Mouse (Mus musculus): ENCODE results near the gene Ubxn11. TPM values are rescaled to one million over a fixed set of nuclear protein-coding genes. Genes with fewer than 3 reads are reported as not detected.

The Ubxn11 gene
- polyA plus RNA-seq, 1 experiment, result 457 TPM

- TF ChIP-seq POLR2A (IDR thresholded peaks at IDR 0.05; ENCODE audit: control insufficient read depth, low read depth, low read length), result 0 out of 2 replicates have a peak, but pooled peaks have one; percentile 5
- no peak for TF ChIP-seq CTCF (IDR thresholded peaks at IDR 0.05; ENCODE audit: control insufficient read depth, insufficient read depth, insufficient replicate concordance, low read depth, low read length)
- Histone ChIP-seq H3K27me3 (ENCODE audit: control insufficient read depth, insufficient read depth, low read length) (no peaks in the 10 kb centered on the region), H3K4me3 (ENCODE audit: control insufficient read depth, low read depth, low read length) (no peak overlapping the region), H3K4me1 (ENCODE audit: control insufficient read depth, insufficient read depth, low read length) (peaks cover 6% of the 10 kb centered on the region), H3K27ac (ENCODE audit: control insufficient read depth, insufficient read depth, low read depth, low read length) (no peak overlapping the region), H3K36me3 (ENCODE audit: control insufficient read depth, insufficient read depth, low read length) (no peaks in the 10 kb centered on the region; the same call in 1 of the 2 replicates)
Observed at GRCm38 (mm10) chr4:134113356-134113994, 11.1 kb downstream of the Ubxn11 start.

DNA sequence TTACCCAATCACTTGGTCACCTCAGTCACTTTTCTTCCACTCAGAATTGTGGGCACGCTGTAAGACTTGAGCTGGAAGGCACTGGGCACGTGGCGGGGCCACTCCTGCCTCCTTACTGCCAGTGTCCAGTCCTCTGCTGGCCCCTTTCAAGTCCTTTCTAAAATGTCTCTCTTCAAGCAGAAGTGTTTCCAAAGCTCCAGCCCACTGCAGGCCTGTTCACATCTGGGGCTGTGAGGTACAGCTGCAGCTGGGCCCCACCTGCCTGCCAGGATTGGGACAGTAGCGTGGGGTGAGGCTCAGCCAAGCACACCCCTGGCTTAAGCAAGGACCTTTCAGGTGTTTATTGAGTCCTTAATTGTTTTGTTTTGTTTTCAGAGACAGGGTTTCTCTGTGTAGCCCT, 11.7 kb downstream of the Ubxn11 start:
- H3K4me3 ChIP-seq (ENCODE audit: control insufficient read depth, low read depth, low read length), result no peak overlapping the region
- peaks cover 6% of the 10 kb centered on the region for H3K4me1 ChIP-seq (ENCODE audit: control insufficient read depth, insufficient read depth, low read length)
- no peaks in the 10 kb centered on the region for H3K27me3 ChIP-seq (ENCODE audit: control insufficient read depth, insufficient read depth, low read length)
- TF ChIP-seq CTCF (IDR thresholded peaks at IDR 0.05; ENCODE audit: control insufficient read depth, insufficient read depth, insufficient replicate concordance, low read depth, low read length) (no peak), POLR2A (IDR thresholded peaks at IDR 0.05; ENCODE audit: control insufficient read depth, low read depth, low read length) (no peak)
- H3K36me3 ChIP-seq (ENCODE audit: control insufficient read depth, insufficient read depth, low read length), result no peaks in the 10 kb centered on the region; the same call in 1 of the 2 replicates
- no peak overlapping the region for H3K27ac ChIP-seq (ENCODE audit: control insufficient read depth, insufficient read depth, low read depth, low read length)

DNA sequence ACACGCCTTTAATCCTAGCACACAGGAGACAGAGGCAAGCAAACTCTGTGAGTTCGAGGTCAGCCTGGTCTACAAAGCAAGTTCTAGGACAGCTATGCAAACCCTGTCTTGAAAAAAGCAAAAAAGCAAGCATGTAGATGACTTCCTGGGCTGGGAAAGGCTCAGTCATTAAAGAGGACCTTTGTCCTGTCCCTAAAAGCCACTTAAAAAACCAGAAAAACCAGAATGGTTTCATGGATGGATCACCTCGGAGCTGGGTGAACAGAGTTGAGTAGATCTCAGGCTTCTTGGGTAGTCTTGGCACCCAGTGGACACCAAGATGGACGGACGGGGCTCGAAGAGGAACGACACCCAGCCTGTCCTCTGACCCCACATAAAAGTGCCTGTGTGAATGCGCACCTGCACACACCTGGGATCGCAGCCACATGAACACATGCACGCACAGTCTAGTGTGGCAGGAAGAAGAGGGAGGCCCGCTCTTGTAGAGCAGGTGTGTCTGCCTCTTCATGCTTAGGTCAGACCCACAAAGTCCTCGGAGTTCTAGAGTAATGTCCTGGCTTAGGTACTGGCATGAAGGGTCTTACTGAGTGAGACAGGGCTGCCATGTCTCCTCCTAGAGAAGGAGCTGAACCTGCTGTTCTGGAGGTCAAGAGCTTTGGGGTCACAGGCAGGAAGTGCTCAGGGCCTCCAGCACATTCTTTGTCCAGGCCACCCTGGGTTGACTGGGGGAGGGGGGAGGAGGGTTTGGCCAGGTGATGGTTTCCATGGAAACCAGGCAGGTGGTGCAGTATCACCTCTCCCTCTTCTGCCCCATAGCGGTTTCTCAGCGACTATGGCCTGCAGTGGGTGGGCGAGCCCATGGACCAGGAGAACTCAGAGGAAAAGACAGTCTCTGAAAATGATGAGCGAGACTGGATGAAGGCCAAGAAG, 13.1 kb downstream of the Ubxn11 start:
- TF ChIP-seq CTCF (IDR thresholded peaks at IDR 0.05; ENCODE audit: control insufficient read depth, insufficient read depth, insufficient replicate concordance, low read depth, low read length) (no peak), POLR2A (IDR thresholded peaks at IDR 0.05; ENCODE audit: control insufficient read depth, low read depth, low read length) (no peak)
- H3K27ac ChIP-seq (ENCODE audit: control insufficient read depth, insufficient read depth, low read depth, low read length), result no peak overlapping the region
- peaks cover 6% of the 10 kb centered on the region for H3K4me1 ChIP-seq (ENCODE audit: control insufficient read depth, insufficient read depth, low read length)
- H3K27me3 ChIP-seq (ENCODE audit: control insufficient read depth, insufficient read depth, low read length), result no peaks in the 10 kb centered on the region
- H3K36me3 ChIP-seq (ENCODE audit: control insufficient read depth, insufficient read depth, low read length), result no peaks in the 10 kb centered on the region
- no peak overlapping the region for H3K4me3 ChIP-seq (ENCODE audit: control insufficient read depth, low read depth, low read length)

DNA sequence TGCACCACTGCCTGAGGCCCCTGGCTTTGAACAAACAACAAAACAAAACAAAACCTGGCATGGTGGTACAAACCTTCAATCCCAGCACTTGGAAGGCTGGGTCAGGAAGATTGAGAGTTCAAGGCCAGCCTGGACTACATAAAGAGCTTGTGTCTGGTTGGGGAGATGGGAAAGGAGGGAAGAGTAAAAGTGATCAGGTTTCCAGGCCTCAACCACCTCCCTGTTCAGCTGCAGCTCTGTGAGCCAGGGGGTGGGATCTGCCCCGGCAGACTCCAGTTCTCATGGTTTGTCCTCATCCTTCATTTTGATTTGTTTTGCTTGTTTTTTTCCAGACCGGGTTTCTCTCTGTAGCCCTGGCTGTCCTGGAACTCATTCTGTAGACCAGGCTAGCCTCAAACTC, 14.1 kb downstream of the Ubxn11 start:
- Histone ChIP-seq H3K36me3 (ENCODE audit: control insufficient read depth, insufficient read depth, low read length) (no peaks in the 10 kb centered on the region), H3K4me3 (ENCODE audit: control insufficient read depth, low read depth, low read length) (no peak overlapping the region), H3K27me3 (ENCODE audit: control insufficient read depth, insufficient read depth, low read length) (no peaks in the 10 kb centered on the region), H3K4me1 (ENCODE audit: control insufficient read depth, insufficient read depth, low read length) (peaks cover 6% of the 10 kb centered on the region), H3K27ac (ENCODE audit: control insufficient read depth, insufficient read depth, low read depth, low read length) (no peak overlapping the region)
- TF ChIP-seq CTCF (IDR thresholded peaks at IDR 0.05; ENCODE audit: control insufficient read depth, insufficient read depth, insufficient replicate concordance, low read depth, low read length) (no peak), POLR2A (IDR thresholded peaks at IDR 0.05; ENCODE audit: control insufficient read depth, low read depth, low read length) (no peak)

DNA sequence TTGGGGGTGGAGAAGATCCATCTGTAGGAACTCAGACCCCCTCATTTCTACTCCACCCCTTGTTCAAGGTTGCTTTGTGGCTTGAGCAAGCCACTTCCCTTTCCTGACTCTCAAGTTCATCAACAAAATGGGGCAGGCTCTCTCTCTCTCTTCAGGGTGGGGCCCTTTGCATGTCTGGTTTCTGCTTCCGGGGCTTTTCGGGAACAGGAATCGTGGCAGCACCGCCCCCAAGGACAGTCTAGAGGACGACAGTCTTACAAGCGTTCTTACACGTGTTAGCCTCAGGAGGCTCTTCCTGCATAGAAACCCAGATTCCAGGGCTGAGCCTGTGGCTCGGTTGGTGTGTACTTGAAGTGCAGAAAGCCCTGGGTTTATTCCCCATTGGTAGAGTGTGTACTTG, 14.6 kb downstream of the Ubxn11 start:
- no peak overlapping the region for H3K4me3 ChIP-seq (ENCODE audit: control insufficient read depth, low read depth, low read length)
- no peaks in the 10 kb centered on the region for H3K27me3 ChIP-seq (ENCODE audit: control insufficient read depth, insufficient read depth, low read length)
- TF ChIP-seq CTCF (IDR thresholded peaks at IDR 0.05; ENCODE audit: control insufficient read depth, insufficient read depth, insufficient replicate concordance, low read depth, low read length) (no peak), POLR2A (IDR thresholded peaks at IDR 0.05; ENCODE audit: control insufficient read depth, low read depth, low read length) (no peak)
- H3K4me1 ChIP-seq (ENCODE audit: control insufficient read depth, insufficient read depth, low read length), result peaks cover 6% of the 10 kb centered on the region
- H3K36me3 ChIP-seq (ENCODE audit: control insufficient read depth, insufficient read depth, low read length), result no peaks in the 10 kb centered on the region
- no peak overlapping the region for H3K27ac ChIP-seq (ENCODE audit: control insufficient read depth, insufficient read depth, low read depth, low read length)

DNA sequence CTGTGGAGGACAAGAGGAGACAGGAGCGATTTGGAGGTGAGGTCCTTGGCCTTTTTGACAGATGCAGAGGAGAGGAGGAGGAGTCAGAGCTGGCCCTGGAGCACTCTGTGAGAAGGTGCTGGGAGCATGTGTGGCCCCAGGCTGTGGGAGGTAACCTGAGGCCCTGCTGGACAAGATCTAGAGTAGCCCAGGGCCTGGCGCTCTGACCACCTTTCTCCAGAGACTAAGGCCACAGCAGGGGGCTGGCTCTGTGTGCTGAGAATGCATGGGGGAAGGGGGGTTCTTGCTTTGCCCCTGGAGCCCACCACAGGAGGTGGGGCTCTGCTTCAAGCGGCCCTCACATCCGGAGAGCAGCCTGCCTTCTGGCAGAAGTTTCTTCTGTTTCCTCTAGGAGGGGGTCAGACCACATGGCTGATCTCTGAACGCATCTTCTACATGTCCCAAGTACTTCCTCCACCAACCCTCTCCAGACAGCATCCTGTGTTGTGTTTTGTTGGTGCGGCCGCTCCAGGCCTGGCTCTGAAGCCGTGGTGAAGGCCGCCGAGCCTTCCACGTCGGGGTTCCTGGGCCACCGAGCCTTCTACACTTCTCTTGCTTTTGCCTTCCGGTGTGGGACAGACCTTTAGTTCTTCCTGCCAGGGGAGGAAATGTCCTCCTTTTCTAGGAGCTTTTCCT, 15.9 kb downstream of the Ubxn11 start:
- peaks cover 3% of the 10 kb centered on the region for H3K4me1 ChIP-seq (ENCODE audit: control insufficient read depth, insufficient read depth, low read length)
- no peak overlapping the region for H3K27ac ChIP-seq (ENCODE audit: control insufficient read depth, insufficient read depth, low read depth, low read length)
- H3K4me3 ChIP-seq (ENCODE audit: control insufficient read depth, low read depth, low read length), result no peak overlapping the region
- no peaks in the 10 kb centered on the region for H3K27me3 ChIP-seq (ENCODE audit: control insufficient read depth, insufficient read depth, low read length)
- no peak for TF ChIP-seq POLR2A (IDR thresholded peaks at IDR 0.05; ENCODE audit: control insufficient read depth, low read depth, low read length)
- TF ChIP-seq CTCF (IDR thresholded peaks at IDR 0.05; ENCODE audit: control insufficient read depth, insufficient read depth, insufficient replicate concordance, low read depth, low read length), result no peak
- no peaks in the 10 kb centered on the region for H3K36me3 ChIP-seq (ENCODE audit: control insufficient read depth, insufficient read depth, low read length)

- H3K36me3 ChIP-seq (ENCODE audit: control insufficient read depth, insufficient read depth, low read length), result no peaks in the 10 kb centered on the region
- TF ChIP-seq CTCF (IDR thresholded peaks at IDR 0.05; ENCODE audit: control insufficient read depth, insufficient read depth, insufficient replicate concordance, low read depth, low read length) (no peak), POLR2A (IDR thresholded peaks at IDR 0.05; ENCODE audit: control insufficient read depth, low read depth, low read length) (no peak)
- H3K27me3 ChIP-seq (ENCODE audit: control insufficient read depth, insufficient read depth, low read length), result no peaks in the 10 kb centered on the region
- no peaks in the 10 kb centered on the region; the same call in none of the 2 replicates for H3K4me1 ChIP-seq (ENCODE audit: control insufficient read depth, insufficient read depth, low read length)
- no peak overlapping the region for H3K27ac ChIP-seq (ENCODE audit: control insufficient read depth, insufficient read depth, low read depth, low read length)
- H3K4me3 ChIP-seq (ENCODE audit: control insufficient read depth, low read depth, low read length), result no peak overlapping the region
Observed at GRCm38 (mm10) chr4:134119042-134119441, 16.7 kb downstream of the Ubxn11 start.
